ENCODE assay signal across 11 mouse cellular contexts in genomic region chr11:53794015-53794414, GRCm38 (mm10). TPM values are rescaled to one million over a fixed set of nuclear protein-coding genes. Genes with fewer than 3 reads are reported as not detected.
A peak's percentile ranks its signal among the peaks of the same experiment; 100 is the strongest.
DNase-seq lines count a peak whose midpoint lies in the region; ATAC-seq and TF ChIP-seq lines count a peak whose summit lies in the region.
"Had no signal": no experiment of that assay in that cellular context is flagged by ENCODE, and none has a peak within 500 bp of the region (broad histone marks: within the 10 kb centered on the region; RNA-seq: fewer than 3 reads in every experiment).

No protein-coding gene starts in this region.

- no peak for TF ChIP-seq EP300 in ES-Bruce4 (IDR thresholded peaks at IDR 0.05; ENCODE audit: insufficient read depth, low read depth, low read length)

- no peak for DNase-seq in kidney, adult 18-20 months
- no peak for DNase-seq in urinary bladder, postnatal 25 days (ENCODE audit: low spot score)
- no peak for DNase-seq in adipocyte (ENCODE audit: low spot score)
- no peak for DNase-seq in cerebellum, postnatal 25 days
- DNase-seq: embryo, embryonic 11 days had no signal

- H3K4me3 ChIP-seq in kidney, embryonic 14.5 days (ENCODE audit: low read length) = no peak overlapping the region
- peak overlapping the region; percentile 27; the same call in 1 of the 2 replicates for H3K4me3 ChIP-seq in ES-Bruce4 (ENCODE audit: low read depth, low read length)
- H3K4me3 ChIP-seq in intestine, embryonic 16.5 days (ENCODE audit: low read length) = no peak overlapping the region
- no peak overlapping the region for H3K4me3 ChIP-seq in small intestine, adult 2 months (ENCODE audit: low read depth, low read length)
- H3K4me3 ChIP-seq: midbrain, embryonic 12.5 days had no signal

- no peak for ATAC-seq in kidney, embryonic 14.5 days (ENCODE audit: low FRiP score, low TSS enrichment)
- no peak for ATAC-seq in intestine, embryonic 16.5 days
- ATAC-seq: Patski had no signal

- H3K9me3 ChIP-seq in kidney, embryonic 14.5 days (ENCODE audit: control insufficient read depth, low read length) = 0 out of 2 replicates have a peak, but pooled peaks cover 2% of the 10 kb centered on the region
- no peaks in the 10 kb centered on the region for H3K9me3 ChIP-seq in ES-Bruce4 (replicated peaks; ENCODE audit: control insufficient read depth, insufficient read depth, low read length, poor library complexity, severe bottlenecking)
- no peaks in the 10 kb centered on the region for H3K9me3 ChIP-seq in intestine, embryonic 16.5 days (ENCODE audit: control insufficient read depth, low read length)
- H3K9me3 ChIP-seq: midbrain, embryonic 12.5 days had no signal

- 71% methylated on average over 3 of the region's 3 CpGs for WGBS in kidney, embryonic 14.5 days
- WGBS in intestine, embryonic 16.5 days = 70% methylated on average over 3 of the region's 3 CpGs
- 66% methylated on average over 3 of the region's 3 CpGs for WGBS in small intestine, adult 2 months

- no peak overlapping the region for H3K9ac ChIP-seq in kidney, embryonic 14.5 days (ENCODE audit: low read depth, low read length)
- H3K9ac ChIP-seq in ES-Bruce4 (ENCODE audit: low read depth, poor library complexity, severe bottlenecking) = peak overlapping the region; percentile 13; the same call in 1 of the 2 replicates
- H3K9ac ChIP-seq in intestine, embryonic 16.5 days (ENCODE audit: low read depth, low read length) = no peak overlapping the region
- H3K9ac ChIP-seq: midbrain, embryonic 12.5 days had no signal

- H3K4me2 ChIP-seq in kidney, embryonic 14.5 days (replicated peaks; ENCODE audit: low read depth, low read length) = no peak overlapping the region
- H3K4me2 ChIP-seq in intestine, embryonic 16.5 days (ENCODE audit: low read depth, low read length) = no peak overlapping the region
- H3K4me2 ChIP-seq: midbrain, embryonic 12.5 days had no signal

- peak overlapping the region; percentile 71; the same call in 1 of the 2 replicates for H3K27ac ChIP-seq in kidney, embryonic 14.5 days (ENCODE audit: low read depth, low read length)
- peak overlapping the region; percentile 29; the same call in 1 of the 2 replicates for H3K27ac ChIP-seq in ES-Bruce4 (ENCODE audit: insufficient read depth, low read length)
- H3K27ac ChIP-seq in intestine, embryonic 16.5 days (ENCODE audit: low read length) = peak overlapping the region; percentile 94
- peak overlapping the region; percentile 90 for H3K27ac ChIP-seq in small intestine, adult 2 months (ENCODE audit: insufficient read depth, low read depth, low read length)
- H3K27ac ChIP-seq: midbrain, embryonic 12.5 days had no signal

- TF ChIP-seq POLR2A in ES-Bruce4 (IDR thresholded peaks at IDR 0.05; ENCODE audit: insufficient read depth, low read length) = no peak
- TF ChIP-seq POLR2A in small intestine, adult 2 months (IDR thresholded peaks at IDR 0.05; ENCODE audit: low read depth, low read length) = no peak

- H3K36me3 ChIP-seq in kidney, embryonic 14.5 days (ENCODE audit: control insufficient read depth, insufficient read depth, low read length) = no peaks in the 10 kb centered on the region
- no peaks in the 10 kb centered on the region for H3K36me3 ChIP-seq in ES-Bruce4 (ENCODE audit: control insufficient read depth, insufficient read depth, low read length, poor library complexity, severe bottlenecking)
- no peaks in the 10 kb centered on the region for H3K36me3 ChIP-seq in intestine, embryonic 16.5 days (ENCODE audit: control insufficient read depth, insufficient read depth, low read length)
- no peaks in the 10 kb centered on the region for H3K36me3 ChIP-seq in small intestine, adult 2 months (ENCODE audit: control insufficient read depth, insufficient read depth, low read length)
- H3K36me3 ChIP-seq: midbrain, embryonic 12.5 days had no signal

- no peaks in the 10 kb centered on the region for H3K27me3 ChIP-seq in kidney, embryonic 14.5 days (ENCODE audit: control insufficient read depth, insufficient read depth, low read length)
- H3K27me3 ChIP-seq in ES-Bruce4 (ENCODE audit: control insufficient read depth, insufficient read depth, low read length, poor library complexity, severe bottlenecking) = no peaks in the 10 kb centered on the region
- no peaks in the 10 kb centered on the region for H3K27me3 ChIP-seq in intestine, embryonic 16.5 days (replicated peaks; ENCODE audit: control insufficient read depth, insufficient read depth, low read length)
- no peaks in the 10 kb centered on the region for H3K27me3 ChIP-seq in small intestine, adult 2 months (ENCODE audit: control insufficient read depth, insufficient read depth, low read length)
- H3K27me3 ChIP-seq: midbrain, embryonic 12.5 days; Patski had no signal

- peaks cover 37% of the 10 kb centered on the region for H3K4me1 ChIP-seq in kidney, embryonic 14.5 days (ENCODE audit: control insufficient read depth, insufficient read depth, low read length)
- H3K4me1 ChIP-seq in ES-Bruce4 (ENCODE audit: control insufficient read depth, insufficient read depth, low read length) = peaks cover 13% of the 10 kb centered on the region
- peaks cover 35% of the 10 kb centered on the region for H3K4me1 ChIP-seq in intestine, embryonic 16.5 days (ENCODE audit: control insufficient read depth, insufficient read depth, low read length)
- H3K4me1 ChIP-seq in small intestine, adult 2 months (ENCODE audit: control insufficient read depth, insufficient read depth, insufficient read length, low read length) = peaks cover 49% of the 10 kb centered on the region
- H3K4me1 ChIP-seq: midbrain, embryonic 12.5 days had no signal

- TF ChIP-seq CTCF in ES-Bruce4 (IDR thresholded peaks at IDR 0.05; ENCODE audit: low read depth, low read length) = no peak
- TF ChIP-seq CTCF in small intestine, adult 2 months (IDR thresholded peaks at IDR 0.05; ENCODE audit: extremely low read depth, insufficient read length, insufficient replicate concordance, low read depth, low read length) = no peak

RNA-seq across cellular contexts. Expression of gene Gm17334, which starts 21.0 kb away (rescaled TPM):
- polyA plus RNA-seq in kidney, embryonic 14.5 days (2014; fragmentation: Nextera tagmentation; extraction: Ambion mirVana) = 0.44 TPM in 1 of 2 replicates, not detected in the other
- not detected in 2 replicates for polyA plus RNA-seq in ES-Bruce4 (2011; ENCODE audit: insufficient read depth, insufficient read length, low read depth, missing spikeins)
- 0.34 and 0.81 TPM in 2 replicates for polyA plus RNA-seq in intestine, embryonic 16.5 days (2015; fragmentation: Nextera tagmentation; extraction: Ambion mirVana)
- polyA plus RNA-seq in small intestine, adult 2 months (2012; rRNA removed) = 0.25 and 1.6 TPM in 2 replicates
- polyA plus RNA-seq: midbrain, embryonic 12.5 days had no signal

RNA-seq across cellular contexts. Expression of gene Irf1, which starts 24.2 kb away (rescaled TPM):
- 9.7 and 13.2 TPM in 2 replicates for polyA plus RNA-seq in kidney, embryonic 14.5 days (2014; fragmentation: Nextera tagmentation; extraction: Ambion mirVana)
- 75.7 and 90.3 TPM in 2 replicates for polyA plus RNA-seq in ES-Bruce4 (2011; ENCODE audit: insufficient read depth, insufficient read length, low read depth, missing spikeins)
- 52.9 and 58.7 TPM in 2 replicates for polyA plus RNA-seq in intestine, embryonic 16.5 days (2015; fragmentation: Nextera tagmentation; extraction: Ambion mirVana)
- polyA plus RNA-seq in small intestine, adult 2 months (2012; rRNA removed) = 93.3 and 233 TPM in 2 replicates

Comparison
In these comparisons a context has a peak if more than half of its experiments do, and no peak if none do; other contexts are left out.
1. H3K27ac ChIP-seq: peak in every context shown above with its lines; median percentile 94 in intestine, embryonic 16.5 days; 90 in small intestine, adult 2 months; 71 in kidney, embryonic 14.5 days; 29 in ES-Bruce4.